Mouse (Mus musculus): Measurements from ENCODE around the gene Cx3cl1.

DNA sequence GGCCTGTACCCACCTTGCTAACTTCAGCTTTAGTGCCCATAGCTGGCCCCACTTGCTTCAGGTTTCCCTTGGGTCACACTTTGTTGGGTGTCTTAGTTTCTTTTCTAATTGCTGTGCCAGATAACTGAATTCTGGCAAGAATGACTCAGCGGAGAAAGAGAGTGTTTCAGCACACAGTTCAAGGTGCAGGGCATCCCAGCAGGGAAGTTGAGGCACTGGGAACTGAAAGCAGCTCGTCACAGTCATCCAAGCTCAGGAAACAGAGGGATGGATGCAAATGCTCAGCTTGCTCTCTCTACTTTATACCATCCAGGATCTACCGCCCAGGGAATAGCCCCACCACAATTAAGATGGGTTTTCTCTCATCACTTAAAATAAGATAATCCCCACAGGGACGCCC is 23.4 kb upstream of the Cx3cl1 start:
- no peak for TF ChIP-seq POLR2A (IDR thresholded peaks at IDR 0.05; ENCODE audit: low read depth, low read length)
- TF ChIP-seq CTCF (conservative IDR thresholded peaks at IDR 0.05; ENCODE audit: insufficient read depth, insufficient read length, low read depth, low read length), result no peak
